Mouse (Mus musculus): ENCODE data around the gene Opa1. TPM values are rescaled to one million over a fixed set of nuclear protein-coding genes. Genes with fewer than 3 reads are reported as not detected.

Gene Opa1
- total RNA-seq, 2 experiments from 2014 or later: 133 to 135 TPM

DNA sequence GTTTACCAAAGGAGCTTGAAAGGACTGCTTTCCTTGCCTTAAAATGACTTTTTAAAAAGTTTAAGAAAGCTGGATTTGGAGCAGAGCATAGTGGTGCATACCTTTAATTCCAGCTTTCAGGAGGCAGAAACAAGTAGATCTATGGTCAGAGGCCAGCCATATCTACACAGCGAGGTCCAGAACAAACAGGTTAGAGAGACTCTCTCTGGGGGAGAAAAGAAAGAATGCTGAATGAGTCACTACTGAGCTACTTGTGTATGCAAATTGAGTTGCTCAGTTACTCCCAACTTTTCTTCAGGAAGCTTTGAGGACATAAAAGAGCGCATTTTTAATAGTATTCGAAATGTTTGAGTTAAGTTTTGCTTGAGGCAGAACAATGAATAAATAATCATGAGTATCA lies 65.7 kb downstream of the Opa1 start:
- intact Hi-C loops (cut with DNase I): loop anchor here (5.0 kb wide), 1 partner anchor 67 kb away; no protein-coding TSS in a partner anchor
- no peak for DNase-seq

DNA sequence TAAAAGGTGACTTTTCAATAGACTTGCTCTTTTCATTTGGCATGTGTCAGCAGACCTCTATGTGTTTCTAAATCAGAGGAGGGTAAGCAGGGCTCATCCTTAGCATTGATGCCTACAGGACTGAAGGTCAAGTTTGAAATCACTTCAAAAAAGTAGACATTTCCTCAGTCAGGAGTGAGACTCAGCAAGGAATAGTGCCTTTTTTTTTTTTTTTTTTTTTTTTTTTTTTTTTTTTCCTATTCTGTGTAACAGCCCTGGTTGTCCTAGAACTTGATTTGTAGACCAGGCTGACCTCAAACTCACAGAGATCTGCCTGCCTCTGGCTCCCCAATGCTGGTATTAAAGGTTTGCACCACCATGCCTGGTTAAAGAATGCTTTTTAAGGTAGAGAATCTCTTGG lies 67.1 kb downstream of the Opa1 start:
- no peak for DNase-seq
- intact Hi-C loops (cut with DNase I): no loop called here

DNA sequence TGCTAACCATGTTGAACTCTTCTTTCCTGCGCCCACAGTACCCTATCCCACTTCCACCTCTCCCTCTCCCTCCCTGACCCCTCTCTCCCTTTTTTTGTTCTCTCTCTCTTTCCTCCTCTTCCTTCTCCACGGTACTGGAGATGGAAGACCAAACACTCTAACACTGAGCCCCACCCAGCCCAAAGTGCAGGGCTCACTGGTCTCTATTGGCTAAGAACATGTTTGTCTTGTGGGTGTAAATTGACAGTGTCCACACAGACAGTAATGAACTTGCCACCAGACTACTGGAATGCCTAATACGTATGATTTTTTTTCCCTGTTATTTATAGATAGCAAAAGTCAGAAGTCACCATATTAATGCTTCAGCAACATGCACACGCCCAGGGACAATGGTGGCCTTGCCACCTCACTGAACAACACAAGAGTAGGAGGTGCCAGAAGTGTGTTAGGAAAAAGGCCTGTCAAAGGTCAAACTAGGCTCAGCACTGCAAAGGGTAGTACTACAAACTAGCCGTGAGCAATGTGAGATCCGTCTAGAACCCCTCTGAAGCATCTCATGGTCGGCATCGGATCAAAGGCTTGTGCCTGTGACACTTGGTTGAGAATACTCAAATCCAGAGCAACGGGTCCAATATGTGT lies 77.2 kb downstream of the Opa1 start:
- DNase-seq: no peak
- intact Hi-C loops (cut with DNase I): no loop called here

DNA sequence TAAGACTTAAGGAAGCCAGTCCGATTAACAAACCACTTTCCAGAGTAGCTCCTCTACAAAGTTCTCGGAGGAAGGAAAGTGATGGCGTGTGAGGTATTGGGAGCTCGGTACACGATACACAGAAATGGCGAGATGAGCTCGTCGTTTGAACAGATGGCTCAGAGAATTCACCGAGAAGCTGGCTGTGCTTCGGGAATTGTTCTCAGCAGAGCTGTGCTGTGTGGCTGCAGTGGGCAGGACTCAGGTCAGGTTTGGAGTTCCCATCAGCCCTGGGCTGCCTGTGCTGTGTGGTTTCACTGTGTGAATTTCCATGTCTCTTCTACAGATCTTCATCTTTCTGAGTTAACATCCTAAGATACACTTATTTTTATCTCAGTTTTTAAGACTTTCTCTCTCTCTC lies 77.8 kb downstream of the Opa1 start:
- no peak for DNase-seq
- intact Hi-C loops (cut with DNase I): no loop called here

DNA sequence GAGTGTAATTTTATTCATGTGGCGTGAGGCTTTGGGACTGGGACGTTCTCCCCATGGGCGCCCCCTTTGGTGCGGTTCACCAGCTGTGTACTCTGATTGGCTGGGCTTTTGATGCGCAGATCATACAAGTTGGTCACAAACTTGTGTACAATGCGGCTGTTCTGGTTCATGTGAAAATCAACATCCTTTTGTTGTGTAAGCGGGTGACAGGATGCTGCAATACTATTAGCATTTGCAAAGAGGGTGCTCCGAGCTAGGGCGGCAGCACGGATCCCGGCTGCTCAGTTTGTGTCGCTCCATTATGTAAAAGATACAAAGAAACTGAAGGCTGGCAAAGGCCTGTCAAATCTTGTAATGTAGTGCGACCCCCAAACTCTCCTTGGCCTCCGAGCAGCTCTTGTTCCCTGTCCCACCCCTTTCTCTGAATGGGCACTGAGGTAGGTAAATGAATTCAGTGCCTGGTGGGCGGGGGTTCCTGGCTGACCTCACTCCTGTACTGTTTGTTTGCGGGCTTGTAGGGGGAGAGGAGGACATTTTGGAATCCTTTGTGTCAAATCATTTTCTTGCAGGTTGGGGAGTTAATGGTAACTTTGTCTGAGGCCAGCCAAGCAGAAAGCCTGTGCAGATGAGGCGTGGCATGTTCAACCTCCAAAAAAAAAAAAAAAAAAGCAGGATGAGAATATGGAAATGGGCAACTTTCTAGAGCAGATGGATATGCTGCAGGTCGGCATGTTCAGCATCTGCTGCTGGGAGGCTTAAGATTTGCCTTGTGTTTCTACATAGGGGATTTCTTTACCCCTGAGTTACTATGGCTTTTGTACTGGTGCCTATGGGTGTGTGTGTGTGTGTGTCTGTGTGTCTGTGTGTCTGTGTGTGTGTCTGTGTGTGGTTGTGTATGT lies 78.8 kb downstream of the Opa1 start:
- DNase-seq: peak in 1 of 2 experiments; percentile 27
- intact Hi-C loops (cut with DNase I): no loop called here

DNA sequence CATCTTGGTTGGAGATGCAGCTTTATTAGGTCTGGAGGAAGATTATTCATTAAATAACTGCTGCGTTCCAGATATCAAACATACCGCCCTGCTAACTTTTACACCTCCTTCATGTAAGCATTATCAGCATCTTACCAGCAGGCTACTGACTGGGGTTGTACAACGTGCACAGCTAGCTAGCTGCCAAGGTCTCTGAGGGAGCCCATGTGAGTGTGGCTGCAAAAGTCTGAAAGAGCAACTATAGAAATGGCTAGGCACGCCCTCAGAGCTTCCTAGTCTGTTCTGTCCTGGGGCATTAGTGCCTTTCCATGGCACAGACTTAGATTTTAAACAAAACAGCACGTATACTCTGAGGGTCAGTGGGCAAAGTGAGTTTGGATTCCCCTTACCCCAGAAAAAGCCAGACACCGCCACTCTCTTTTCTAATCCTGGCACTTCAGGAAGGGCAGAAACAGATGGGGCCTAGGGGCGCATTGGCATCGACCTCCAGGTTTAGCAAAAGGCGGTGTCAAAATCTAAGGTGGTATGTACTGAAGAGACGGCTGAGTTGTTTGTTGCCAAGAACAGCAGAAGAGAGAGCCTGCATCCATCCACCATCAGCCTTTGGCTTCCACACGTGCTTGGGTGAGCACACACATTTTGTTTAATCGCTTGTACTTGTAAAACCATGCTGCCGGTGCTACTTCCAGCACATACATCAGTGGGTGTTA lies 80.1 kb downstream of the Opa1 start:
- no peak for DNase-seq
- intact Hi-C loops (cut with DNase I): no loop called here

DNA sequence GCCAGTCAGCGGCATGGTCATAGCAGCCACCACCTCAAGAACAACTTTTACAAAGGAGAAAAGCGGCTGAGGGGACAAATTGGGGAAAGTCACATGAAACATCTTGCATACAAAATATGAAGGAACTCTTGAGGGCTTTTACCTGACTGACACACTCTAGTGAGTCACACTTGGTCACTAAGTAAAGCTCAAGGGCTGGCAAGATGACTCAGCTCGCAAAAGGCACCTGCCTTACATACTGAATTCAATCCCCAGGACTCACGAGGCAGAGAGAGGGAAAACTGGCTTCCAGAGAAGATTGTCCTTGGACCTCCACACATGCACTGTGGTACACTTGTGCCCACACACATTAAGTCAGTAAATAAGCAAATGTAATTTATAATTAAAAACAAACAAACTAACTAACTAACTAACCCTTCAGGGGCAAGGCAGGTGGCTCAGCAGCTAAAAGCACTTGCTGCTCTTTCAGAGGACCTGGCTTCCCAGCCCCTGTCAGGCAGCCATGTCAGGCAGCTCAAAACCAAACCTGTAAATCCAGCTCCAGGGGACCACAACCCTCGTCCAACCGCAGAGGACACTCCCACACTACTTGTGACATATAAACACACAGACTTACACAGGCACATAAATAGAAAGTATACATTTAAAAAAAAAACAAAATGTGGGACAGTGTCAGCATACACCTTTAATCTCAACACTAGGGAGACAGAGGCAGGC lies 84.1 kb downstream of the Opa1 start:
- no peak for DNase-seq
- intact Hi-C loops (cut with DNase I): no loop called here

DNA sequence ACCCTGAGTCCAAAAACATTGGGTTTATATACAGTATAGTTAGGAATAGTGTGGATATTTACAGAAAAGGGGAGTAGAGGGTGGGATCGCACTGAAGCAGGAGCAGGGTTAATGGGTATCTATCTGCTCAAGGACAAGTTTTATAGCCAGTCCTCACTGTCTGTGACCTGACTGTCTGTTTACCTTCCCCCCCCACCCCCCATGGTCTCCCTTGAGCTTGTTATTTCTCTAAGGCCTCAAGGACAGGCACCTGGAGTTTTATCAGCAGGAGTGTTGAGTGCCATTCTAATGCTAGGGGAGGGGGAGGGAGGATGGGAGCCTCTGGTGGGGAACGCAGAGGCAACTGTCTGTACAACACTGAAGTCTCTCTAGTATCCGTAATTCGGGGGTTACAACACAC lies 85.3 kb downstream of the Opa1 start:
- intact Hi-C loops (cut with DNase I): no loop called here
- DNase-seq: no peak

DNA sequence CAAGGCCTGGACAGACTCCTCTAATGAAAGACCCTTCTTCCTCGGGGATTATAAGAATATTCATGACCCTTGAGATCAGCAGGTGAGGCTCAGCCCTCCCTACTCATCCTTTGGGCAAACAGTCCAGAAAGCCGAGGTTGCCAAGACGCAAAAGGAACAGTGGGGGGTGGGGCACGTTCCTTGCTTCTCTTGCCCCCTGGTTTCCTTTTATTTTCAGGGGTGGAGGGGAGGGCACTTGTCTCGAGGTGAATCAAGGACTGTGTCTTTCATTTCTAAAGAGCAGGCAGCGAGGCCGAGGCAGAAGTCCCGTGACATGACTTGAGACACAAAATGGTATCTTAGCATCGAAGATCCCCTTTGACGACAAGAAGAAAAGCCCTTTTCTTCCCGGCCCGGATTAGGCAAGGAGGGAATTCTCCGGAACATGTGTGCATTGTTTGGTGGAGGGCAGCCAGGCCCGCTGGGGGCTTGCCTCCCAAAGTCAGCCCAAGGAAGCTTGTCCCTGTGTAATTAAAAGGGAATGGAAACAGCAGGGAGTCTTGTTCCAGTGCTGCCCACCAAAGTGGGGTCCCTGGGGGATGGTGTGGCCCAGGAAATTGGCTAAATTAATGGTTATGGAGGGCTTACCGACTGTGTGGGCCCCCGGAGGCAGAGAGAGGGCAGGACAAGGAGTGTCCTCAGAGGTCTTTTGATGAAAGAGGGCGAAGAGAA lies 88.0 kb downstream of the Opa1 start:
- intact Hi-C loops (cut with DNase I): no loop called here

DNA sequence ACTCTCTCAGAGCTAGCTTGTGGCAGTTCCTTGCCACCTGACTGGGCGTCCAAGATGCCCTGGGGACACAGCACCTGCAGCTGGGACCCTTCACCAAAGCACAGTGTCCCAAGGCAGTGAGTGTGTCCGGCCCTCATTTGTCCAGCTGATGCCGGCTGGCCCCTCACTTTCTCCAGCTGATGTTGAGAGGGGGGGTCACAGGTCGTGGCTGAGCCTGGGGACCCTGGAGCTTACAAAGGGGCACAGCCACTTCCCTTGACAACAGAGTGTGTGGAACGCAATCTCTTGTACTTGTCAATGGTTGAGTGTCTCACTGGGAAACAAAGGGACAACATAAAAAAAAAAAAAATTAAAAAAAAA lies 88.5 kb downstream of the Opa1 start:
- DNase-seq: no peak
- intact Hi-C loops (cut with DNase I): no loop called here

More for the DNA sequence above, 88.0 kb downstream of the Opa1 start:
- DNase-seq: no peak

DNA sequence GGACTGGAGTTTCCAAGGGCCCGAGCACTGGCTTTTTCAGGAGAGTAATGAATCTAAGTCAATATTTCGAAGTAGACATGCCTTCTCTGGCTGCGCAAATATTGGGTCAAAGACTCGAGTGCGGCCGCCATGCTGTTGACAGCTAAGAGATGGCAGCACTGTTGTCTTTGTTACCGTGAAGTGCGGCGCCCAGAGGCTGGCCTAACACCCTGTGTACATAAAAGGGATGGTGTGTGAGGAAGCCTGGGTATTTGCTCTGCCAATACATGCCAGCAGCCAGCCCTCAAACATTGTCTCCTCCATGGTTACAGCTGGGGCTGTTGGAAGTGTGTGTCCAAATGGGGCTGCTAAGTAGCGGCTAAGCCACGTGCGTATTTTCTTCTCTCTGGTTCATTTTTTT lies 89.3 kb downstream of the Opa1 start:
- intact Hi-C loops (cut with DNase I): no loop called here
- DNase-seq: no peak

DNA sequence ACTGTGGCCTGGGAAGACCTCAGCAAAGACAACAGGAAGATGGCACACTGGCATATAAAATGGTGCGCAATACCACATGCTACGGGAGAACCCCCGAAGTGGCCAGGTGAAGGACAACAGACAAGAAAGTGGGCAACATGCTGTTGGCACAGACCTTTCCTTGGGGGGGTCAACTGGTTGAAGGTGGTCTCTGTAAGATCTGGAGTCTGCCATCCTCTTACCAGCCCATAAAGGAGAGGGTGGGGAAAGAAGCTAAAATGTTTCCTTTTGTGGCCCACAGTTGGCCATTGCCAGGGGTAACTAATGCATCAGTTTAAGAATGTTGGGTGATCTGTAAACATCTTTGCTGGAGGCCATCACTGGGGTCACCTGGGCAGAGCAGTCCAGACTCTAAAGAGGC lies 91.7 kb downstream of the Opa1 start:
- no peak for DNase-seq
- intact Hi-C loops (cut with DNase I): no loop called here

DNA sequence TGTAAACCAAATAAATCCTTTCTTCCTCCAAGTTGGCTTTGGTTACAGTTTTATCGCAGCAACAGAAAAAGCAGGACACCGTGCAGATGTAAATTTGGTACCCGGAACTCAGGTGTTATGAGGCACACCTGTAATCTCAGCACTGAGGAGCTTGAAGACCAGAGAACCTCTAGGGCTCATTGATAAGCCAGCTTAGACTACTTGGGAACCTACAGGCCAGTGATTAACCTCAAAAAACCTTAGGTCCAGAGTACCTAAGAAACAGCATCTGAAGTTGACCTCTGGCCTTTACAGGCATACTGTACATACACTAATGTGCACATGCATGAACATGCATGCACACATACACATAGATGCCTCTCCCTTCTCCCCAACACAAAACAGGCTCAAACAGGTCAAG lies 94.1 kb downstream of the Opa1 start:
- no peak for DNase-seq
- intact Hi-C loops (cut with DNase I): no loop called here

DNA sequence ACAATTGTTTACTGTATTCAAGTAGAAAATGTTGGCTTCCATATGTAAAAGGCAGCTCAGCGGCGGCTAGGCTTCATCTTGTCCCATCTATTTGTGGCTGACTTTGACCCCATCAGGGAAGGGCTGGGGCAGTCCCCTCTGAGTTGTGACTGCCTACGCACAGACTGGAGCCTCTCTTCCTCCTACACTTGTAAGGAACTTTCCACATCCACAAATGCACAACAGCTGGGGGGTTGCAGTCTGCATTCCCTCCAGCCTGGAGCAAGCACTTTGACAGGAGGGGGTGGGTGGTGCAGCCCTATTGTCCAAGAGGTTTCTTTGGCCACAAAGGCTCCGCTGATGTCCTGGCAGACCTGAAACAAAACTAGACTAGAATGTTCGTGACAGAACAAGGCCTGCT lies 100.5 kb downstream of the Opa1 start:
- DNase-seq: peak; percentile 27 to 36
- intact Hi-C loops (cut with DNase I): no loop called here

DNA sequence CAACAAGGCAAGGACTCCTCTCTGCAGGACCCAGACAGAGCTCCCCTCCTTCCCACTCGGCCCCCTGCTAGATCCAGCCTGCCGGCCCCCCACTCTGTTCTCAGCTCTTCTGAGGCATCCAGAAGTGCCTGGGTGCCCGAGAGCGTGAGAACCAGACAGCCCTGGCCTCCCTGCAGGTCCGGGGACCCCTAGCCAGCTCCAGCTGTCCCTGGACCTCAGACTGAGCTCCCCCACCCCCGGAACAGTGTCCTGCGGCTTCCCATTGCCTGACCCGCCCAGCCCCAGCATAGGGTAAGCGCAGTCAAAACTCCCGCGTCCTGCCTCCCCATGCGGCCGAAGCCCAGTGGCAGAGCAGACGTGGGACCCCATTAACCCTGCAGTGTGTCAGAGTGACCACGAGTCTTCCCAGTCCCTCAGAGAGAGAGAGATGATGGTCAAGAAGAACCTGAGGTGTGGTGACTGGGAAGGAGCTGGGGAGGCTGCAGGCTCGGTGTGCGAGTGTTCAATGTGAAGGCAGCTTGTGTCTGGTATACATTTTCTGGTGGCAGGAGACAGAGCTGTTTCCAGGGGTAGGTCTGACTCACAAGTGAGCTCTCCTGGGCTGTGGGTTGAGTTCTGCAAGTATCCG lies 101.5 kb downstream of the Opa1 start:
- intact Hi-C loops (cut with DNase I): no loop called here

DNA sequence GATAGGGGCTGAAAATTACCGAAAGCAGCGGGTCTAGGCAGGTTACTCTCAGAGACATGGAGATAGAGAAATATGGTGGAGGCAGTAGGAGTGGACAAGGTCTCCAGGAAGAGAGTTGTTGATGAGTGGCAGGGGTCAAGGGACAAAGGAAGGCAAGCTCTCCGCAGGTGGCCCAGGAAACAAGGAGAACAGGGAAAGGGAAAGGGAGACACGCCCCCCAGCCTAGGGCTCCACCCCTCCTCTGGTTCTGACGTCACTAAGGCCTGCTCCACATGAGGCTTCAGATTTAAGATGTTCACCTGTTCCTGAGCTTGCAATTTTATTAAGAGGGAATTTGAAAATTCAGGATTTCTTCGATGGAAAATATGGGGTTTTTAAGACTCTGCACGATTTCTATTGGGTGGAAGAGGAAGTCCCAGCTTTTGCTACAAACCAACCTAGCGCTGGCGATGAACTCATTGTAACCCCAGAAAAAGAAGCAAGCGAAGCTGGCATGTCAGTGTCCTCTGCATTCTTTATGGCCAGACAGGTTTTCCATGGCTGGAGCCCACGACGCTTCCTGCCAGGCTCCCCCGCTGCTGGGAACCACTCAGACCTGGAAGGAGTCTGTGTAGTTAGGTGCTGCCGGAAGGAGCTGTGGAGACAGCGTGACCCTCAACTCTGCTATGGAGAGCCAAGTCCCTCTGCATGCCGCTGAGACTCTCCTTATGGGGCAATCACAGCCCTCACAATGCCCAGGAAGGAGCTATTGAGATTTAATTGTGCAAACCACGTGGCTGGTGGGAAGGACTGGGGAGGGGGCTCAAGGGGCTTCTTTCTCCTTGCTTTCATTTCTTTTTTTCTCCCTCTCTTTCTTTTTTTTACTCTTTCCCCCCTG lies 103.7 kb downstream of the Opa1 start:
- DNase-seq: no peak
- intact Hi-C loops (cut with DNase I): no loop called here

More for the DNA sequence above, 101.5 kb downstream of the Opa1 start:
- DNase-seq: no peak

DNA sequence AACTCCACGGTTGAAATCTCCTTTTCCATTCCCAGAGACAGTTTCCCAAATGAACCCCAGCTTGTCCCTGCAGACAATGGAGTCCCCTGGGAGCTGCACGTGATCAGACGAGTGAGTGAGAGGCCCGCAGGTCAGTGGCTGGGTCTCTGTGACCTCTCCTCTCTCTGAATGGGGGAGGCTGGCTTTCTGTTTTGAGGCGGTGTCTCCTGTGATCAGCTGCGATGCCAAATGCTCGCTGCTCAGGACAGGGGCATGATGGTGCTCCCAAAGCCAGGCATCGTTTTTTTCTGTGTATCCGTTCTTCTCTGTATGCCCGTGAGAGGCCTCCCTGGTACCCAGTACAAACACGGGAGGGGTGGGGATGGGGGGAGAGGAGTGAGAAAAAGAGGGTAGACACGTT lies 104.4 kb downstream of the Opa1 start:
- intact Hi-C loops (cut with DNase I): no loop called here
- peak; percentile 20 to 57 for DNase-seq

DNA sequence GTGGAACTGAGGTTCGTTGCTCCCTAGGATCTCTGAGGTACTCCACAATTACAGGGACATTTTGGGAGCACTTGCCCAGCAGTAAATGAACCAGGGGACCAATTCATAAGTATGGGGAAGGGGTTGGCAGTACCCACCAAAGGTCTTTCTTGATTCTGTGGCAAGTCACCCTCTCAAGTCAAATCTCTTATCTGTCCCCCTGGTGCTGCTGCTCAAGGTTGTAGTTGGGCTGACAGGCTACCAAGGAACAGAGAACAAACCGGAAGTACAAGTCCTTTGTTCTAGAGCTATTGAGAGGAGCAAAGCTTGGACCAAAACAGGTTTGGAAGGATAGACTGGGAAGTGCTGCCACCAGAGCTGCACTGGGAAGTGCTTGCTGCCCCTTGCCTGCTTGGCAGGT lies 105.0 kb downstream of the Opa1 start:
- no peak for DNase-seq
- intact Hi-C loops (cut with DNase I): no loop called here

DNA sequence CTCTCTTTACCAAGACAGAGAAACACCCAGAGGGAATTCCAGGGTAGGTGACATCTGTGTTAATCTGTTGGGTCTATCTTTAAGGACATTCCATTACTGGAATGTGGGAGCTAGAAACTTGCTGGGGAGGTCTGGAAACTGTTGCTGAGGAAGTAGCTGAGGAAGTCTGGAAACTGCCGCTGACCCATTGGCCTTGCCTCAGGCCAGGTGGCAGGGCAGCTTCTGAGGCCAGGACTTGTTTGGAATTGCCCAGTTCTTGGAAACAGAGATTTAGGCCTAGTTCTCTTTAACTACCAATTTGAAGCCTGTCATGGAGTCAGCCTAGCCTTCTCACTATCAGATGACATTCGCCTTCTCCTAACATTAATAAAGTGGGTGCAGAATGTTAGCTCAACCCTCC lies 105.5 kb downstream of the Opa1 start:
- intact Hi-C loops (cut with DNase I): no loop called here
- DNase-seq: no peak
